Mouse (Mus musculus): Measurements from ENCODE around the gene Igfbp2. TPM values are rescaled to one million over a fixed set of nuclear protein-coding genes. Genes with fewer than 3 reads are reported as not detected.

Igfbp2 gene
- total RNA-seq, 1 experiment: 1,066 TPM

DNA sequence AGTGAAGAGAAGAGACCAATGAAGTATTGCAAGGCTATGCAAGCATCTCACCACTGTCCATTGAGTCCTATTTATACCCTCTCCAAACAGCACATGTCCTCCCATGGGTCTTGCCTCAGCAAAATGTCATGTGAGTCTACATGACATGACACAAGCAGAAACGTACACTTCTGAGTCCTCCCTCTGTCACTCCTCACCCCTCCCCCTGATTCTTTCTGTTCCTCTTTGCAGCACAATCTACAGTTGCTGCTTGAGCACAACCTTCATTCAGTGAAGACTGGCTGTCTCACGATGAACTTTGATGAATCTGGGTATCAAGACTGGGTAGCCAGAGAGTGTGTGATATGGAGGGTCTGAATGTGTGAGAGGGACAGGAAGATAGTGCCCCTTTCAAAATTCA lies 28.2 kb upstream of the Igfbp2 start:
- H3K4me1 ChIP-seq (ENCODE audit: control insufficient read depth in 2 of 2, insufficient read depth in 2 of 2, low read length in 2 of 2, poor library complexity in 1 of 2): peaks cover 5 to 12% of the 10 kb centered on the region in 2 experiments
- in situ Hi-C loops (cut with MboI; ENCODE audit: low sequenced_read_pairs in 2 of 2, unreplicated experiment in 2 of 2): no loop called here
- H3K27ac ChIP-seq (ENCODE audit: insufficient read depth, low read depth, low read length, poor library complexity, severe bottlenecking): no peak overlapping the region

DNA sequence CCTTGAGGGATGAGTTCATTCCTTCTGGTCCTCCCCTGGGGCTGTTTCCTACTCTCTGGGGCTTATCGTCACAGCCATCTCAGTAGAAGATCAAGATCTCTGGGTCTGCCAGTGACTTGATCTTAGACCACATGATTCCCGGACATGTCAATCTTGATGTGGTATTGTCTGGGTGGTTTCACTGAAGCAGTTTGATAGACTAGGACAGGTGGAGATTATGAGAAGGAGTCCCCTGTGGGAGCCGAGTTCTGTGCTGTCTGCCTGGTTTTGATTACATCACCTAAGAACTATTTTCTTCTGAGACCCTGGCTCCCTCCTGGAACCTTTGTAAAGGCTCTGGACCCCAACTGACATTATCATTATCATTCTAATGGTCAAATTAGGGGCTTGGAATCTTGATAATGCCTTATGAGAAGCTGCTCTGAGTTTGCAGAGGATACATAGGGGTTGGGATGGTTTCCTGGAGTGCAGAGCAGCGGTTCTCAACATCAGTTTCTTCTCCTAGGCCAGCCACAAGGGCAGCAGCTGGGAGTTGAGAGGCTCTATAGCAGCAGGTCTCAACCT lies 27.1 kb upstream of the Igfbp2 start:
- DNase-seq (ENCODE audit: low read depth, low spot score): no peak
- Histone ChIP-seq H3K9ac (ENCODE audit: insufficient read depth, low read depth, low read length, poor library complexity, severe bottlenecking) (no peak overlapping the region), H3K27ac (ENCODE audit: insufficient read depth, low read depth, low read length, poor library complexity, severe bottlenecking) (peak overlapping the region; percentile 54; the same call in 1 of the 2 replicates), H3K4me1 (ENCODE audit: control insufficient read depth in 2 of 2, insufficient read depth in 2 of 2, low read length in 2 of 2, poor library complexity in 1 of 2) (peaks cover 4 to 8% of the 10 kb centered on the region in 2 experiments), H3K9me3 (ENCODE audit: control insufficient read depth, insufficient read depth, low read depth, low read length) (no peaks in the 10 kb centered on the region), H3K4me3 (ENCODE audit: insufficient read depth in 1 of 2, low read depth in 1 of 2, low read length in 2 of 2, poor library complexity in 1 of 2, severe bottlenecking in 1 of 2) (no peak overlapping the region), H3K36me3 (ENCODE audit: control insufficient read depth, insufficient read depth, low read length, poor library complexity, severe bottlenecking) (no peaks in the 10 kb centered on the region)
- TF ChIP-seq CHD2 (IDR thresholded peaks at IDR 0.05; ENCODE audit: low read depth, low read length) (no peak), HCFC1 (IDR thresholded peaks at IDR 0.05; ENCODE audit: borderline replicate concordance, insufficient read depth, low read length) (no peak), ZC3H11A (IDR thresholded peaks at IDR 0.05; ENCODE audit: borderline replicate concordance, low read depth, low read length) (no peak), ZNF384 (IDR thresholded peaks at IDR 0.05; ENCODE audit: low read depth, low read length) (no peak), MAFK (IDR thresholded peaks at IDR 0.05; ENCODE audit: insufficient read depth, low read depth, low read length) (no peak)
- in situ Hi-C loops (cut with MboI; ENCODE audit: low sequenced_read_pairs in 2 of 2, unreplicated experiment in 2 of 2): no loop called here

More for the DNA sequence above, 28.2 kb upstream of the Igfbp2 start:
- no peak overlapping the region for H3K4me3 ChIP-seq (ENCODE audit: insufficient read depth in 1 of 2, low read depth in 1 of 2, low read length in 2 of 2, poor library complexity in 1 of 2, severe bottlenecking in 1 of 2)
- no peak overlapping the region for H3K9ac ChIP-seq (ENCODE audit: insufficient read depth, low read depth, low read length, poor library complexity, severe bottlenecking)
- TF ChIP-seq MAFK (IDR thresholded peaks at IDR 0.05; ENCODE audit: insufficient read depth, low read depth, low read length) (no peak), HCFC1 (IDR thresholded peaks at IDR 0.05; ENCODE audit: borderline replicate concordance, insufficient read depth, low read length) (no peak), ZC3H11A (IDR thresholded peaks at IDR 0.05; ENCODE audit: borderline replicate concordance, low read depth, low read length) (no peak), ZNF384 (IDR thresholded peaks at IDR 0.05; ENCODE audit: low read depth, low read length) (no peak), CHD2 (IDR thresholded peaks at IDR 0.05; ENCODE audit: low read depth, low read length) (no peak)
- no peaks in the 10 kb centered on the region for H3K36me3 ChIP-seq (ENCODE audit: control insufficient read depth, insufficient read depth, low read length, poor library complexity, severe bottlenecking)
- DNase-seq (ENCODE audit: low read depth, low spot score): no peak
- no peaks in the 10 kb centered on the region for H3K9me3 ChIP-seq (ENCODE audit: control insufficient read depth, insufficient read depth, low read depth, low read length)

DNA sequence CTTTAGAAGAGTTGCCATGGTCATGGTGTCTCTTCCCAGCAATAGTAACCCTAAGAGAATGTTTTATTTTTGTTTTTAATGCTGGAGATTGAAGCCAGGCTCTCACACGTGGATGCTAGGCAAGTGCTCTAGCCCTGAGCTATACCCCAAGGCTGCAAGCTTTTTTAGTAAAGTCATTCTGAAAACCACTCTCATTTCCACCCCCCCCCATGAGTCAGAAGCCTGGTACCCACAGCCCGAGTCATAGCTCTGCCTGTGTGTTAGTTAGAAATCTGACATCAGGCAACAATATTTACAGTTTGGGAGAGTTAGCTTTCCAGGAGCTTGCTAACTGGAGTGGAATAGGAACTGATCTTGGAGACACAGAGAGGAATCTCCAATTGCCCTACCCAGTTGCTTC lies 25.9 kb upstream of the Igfbp2 start:
- Histone ChIP-seq H3K27ac (ENCODE audit: insufficient read depth, low read depth, low read length, poor library complexity, severe bottlenecking) (no peak overlapping the region), H3K9me3 (ENCODE audit: control insufficient read depth, insufficient read depth, low read depth, low read length) (no peaks in the 10 kb centered on the region), H3K36me3 (ENCODE audit: control insufficient read depth, insufficient read depth, low read length, poor library complexity, severe bottlenecking) (no peaks in the 10 kb centered on the region), H3K9ac (ENCODE audit: insufficient read depth, low read depth, low read length, poor library complexity, severe bottlenecking) (no peak overlapping the region), H3K4me1 (ENCODE audit: control insufficient read depth in 2 of 2, insufficient read depth in 2 of 2, low read length in 2 of 2, poor library complexity in 1 of 2) (peaks cover 3 to 4% of the 10 kb centered on the region in 2 experiments; a peak in 3 of 4 replicates), H3K4me3 (ENCODE audit: insufficient read depth in 1 of 2, low read depth in 1 of 2, low read length in 2 of 2, poor library complexity in 1 of 2, severe bottlenecking in 1 of 2) (no peak overlapping the region)
- DNase-seq (ENCODE audit: low read depth, low spot score): no peak
- in situ Hi-C loops (cut with MboI; ENCODE audit: low sequenced_read_pairs in 2 of 2, unreplicated experiment in 2 of 2): no loop called here
- TF ChIP-seq ZC3H11A (IDR thresholded peaks at IDR 0.05; ENCODE audit: borderline replicate concordance, low read depth, low read length): no peak
- TF ChIP-seq ZNF384 (IDR thresholded peaks at IDR 0.05; ENCODE audit: low read depth, low read length): no peak
- no peak for TF ChIP-seq HCFC1 (IDR thresholded peaks at IDR 0.05; ENCODE audit: borderline replicate concordance, insufficient read depth, low read length)
- no peak for TF ChIP-seq CHD2 (IDR thresholded peaks at IDR 0.05; ENCODE audit: low read depth, low read length)
- TF ChIP-seq MAFK (IDR thresholded peaks at IDR 0.05; ENCODE audit: insufficient read depth, low read depth, low read length): no peak

GRCm38 (mm10) chr1:72804031-72804430 lies 20.3 kb upstream of the Igfbp2 start:
- no peak for DNase-seq (ENCODE audit: low read depth, low spot score)
- H3K36me3 ChIP-seq (ENCODE audit: control insufficient read depth, insufficient read depth, low read length, poor library complexity, severe bottlenecking): no peaks in the 10 kb centered on the region
- no peaks in the 10 kb centered on the region for H3K9me3 ChIP-seq (ENCODE audit: control insufficient read depth, insufficient read depth, low read depth, low read length)
- H3K9ac ChIP-seq (ENCODE audit: insufficient read depth, low read depth, low read length, poor library complexity, severe bottlenecking): no peak overlapping the region
- no peak overlapping the region for H3K27ac ChIP-seq (ENCODE audit: insufficient read depth, low read depth, low read length, poor library complexity, severe bottlenecking)
- H3K4me1 ChIP-seq (ENCODE audit: control insufficient read depth in 2 of 2, insufficient read depth in 2 of 2, low read length in 2 of 2, poor library complexity in 1 of 2): peaks cover 5 to 20% of the 10 kb centered on the region in 2 experiments
- in situ Hi-C loops (cut with MboI; ENCODE audit: low sequenced_read_pairs in 2 of 2, unreplicated experiment in 2 of 2): no loop called here
- TF ChIP-seq MAFK (IDR thresholded peaks at IDR 0.05; ENCODE audit: insufficient read depth, low read depth, low read length) (no peak), CHD2 (IDR thresholded peaks at IDR 0.05; ENCODE audit: low read depth, low read length) (no peak), ZNF384 (IDR thresholded peaks at IDR 0.05; ENCODE audit: low read depth, low read length) (no peak), HCFC1 (IDR thresholded peaks at IDR 0.05; ENCODE audit: borderline replicate concordance, insufficient read depth, low read length) (no peak), ZC3H11A (IDR thresholded peaks at IDR 0.05; ENCODE audit: borderline replicate concordance, low read depth, low read length) (no peak)
- no peak overlapping the region for H3K4me3 ChIP-seq (ENCODE audit: insufficient read depth in 1 of 2, low read depth in 1 of 2, low read length in 2 of 2, poor library complexity in 1 of 2, severe bottlenecking in 1 of 2)
